Mouse (Mus musculus) large intestine, adult 2 months (tissue): ENCODE measurements at regions not wholly inside any gene's neighbourhood (a gene's known extent, or its start where the extent isn't known, plus 50 kb on each side); places are given as distances from the start of the nearest gene placed in this dataset.

ENCODE experiments used
- DNase-seq: peaks from one replicate; pipeline ENCODE4 v3.0.0-alpha.2; 2012; ENCODE audit warnings: low read depth, low spot score
- WGBS: fragments of 180-500 bp; shearing (Covaris S2); methylation state at CpG from one replicate; pipeline ENCODE4 v1.1.7; 2018; 5-methylcytosine and 5-hydroxymethylcytosine counted together

DNA sequence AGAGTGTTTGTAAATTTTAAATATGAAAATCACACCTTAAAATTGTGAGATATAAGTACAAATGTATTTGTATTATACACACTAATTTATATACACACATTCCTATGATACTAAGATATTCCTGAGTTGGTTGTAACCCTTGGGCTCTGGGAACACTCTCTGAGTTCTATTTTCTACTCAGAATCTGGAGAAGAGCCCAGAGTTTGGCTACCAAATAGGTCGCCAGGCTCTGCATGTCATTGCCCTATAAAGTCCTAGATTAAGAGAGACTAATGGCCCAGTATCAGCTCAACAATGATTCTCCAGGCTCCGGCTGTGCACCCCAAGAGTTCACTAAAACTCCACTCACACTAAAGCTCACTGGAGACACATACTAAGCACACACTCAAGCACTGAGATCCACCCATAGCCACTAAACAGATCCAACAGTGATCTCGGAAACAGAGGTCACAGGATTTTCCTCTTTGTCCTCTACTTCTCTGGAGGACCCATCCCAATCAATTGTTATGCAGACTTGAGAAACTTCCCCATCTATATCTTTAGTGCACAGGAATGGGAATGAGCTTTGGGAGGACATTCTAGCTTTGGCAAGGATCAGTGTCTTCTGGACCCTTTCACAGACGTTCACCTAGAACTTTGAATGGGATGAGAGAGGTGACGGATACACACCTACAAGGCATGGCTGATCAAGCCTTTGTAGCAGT, 238.1 kb upstream of the Nr2f2 start:
- 84% methylated on average over 5 of the region's 5 CpGs for WGBS
- DNase-seq = no peak

DNA sequence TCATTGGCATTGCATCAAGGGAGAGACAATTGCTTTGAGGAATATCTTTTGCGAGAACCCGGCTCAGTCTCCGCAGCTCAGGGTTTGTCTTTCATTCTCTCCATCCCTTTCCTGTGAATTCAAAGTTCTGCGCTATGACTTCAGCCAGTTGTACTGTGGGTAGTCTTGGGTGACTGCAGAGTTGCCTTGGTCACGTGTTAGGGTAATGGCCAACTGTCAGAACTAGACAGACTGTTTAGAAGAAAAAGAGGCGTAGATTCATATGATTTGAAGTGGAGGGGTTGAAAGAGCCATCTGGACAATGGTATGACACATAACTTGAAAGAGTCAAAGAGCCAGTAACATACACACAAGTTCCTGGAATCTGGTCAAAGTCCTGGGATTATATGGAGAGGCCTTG, 226.5 kb upstream of the Nr2f2 start:
- WGBS = 82% methylated on average over 6 of the region's 6 CpGs
- no peak for DNase-seq

DNA sequence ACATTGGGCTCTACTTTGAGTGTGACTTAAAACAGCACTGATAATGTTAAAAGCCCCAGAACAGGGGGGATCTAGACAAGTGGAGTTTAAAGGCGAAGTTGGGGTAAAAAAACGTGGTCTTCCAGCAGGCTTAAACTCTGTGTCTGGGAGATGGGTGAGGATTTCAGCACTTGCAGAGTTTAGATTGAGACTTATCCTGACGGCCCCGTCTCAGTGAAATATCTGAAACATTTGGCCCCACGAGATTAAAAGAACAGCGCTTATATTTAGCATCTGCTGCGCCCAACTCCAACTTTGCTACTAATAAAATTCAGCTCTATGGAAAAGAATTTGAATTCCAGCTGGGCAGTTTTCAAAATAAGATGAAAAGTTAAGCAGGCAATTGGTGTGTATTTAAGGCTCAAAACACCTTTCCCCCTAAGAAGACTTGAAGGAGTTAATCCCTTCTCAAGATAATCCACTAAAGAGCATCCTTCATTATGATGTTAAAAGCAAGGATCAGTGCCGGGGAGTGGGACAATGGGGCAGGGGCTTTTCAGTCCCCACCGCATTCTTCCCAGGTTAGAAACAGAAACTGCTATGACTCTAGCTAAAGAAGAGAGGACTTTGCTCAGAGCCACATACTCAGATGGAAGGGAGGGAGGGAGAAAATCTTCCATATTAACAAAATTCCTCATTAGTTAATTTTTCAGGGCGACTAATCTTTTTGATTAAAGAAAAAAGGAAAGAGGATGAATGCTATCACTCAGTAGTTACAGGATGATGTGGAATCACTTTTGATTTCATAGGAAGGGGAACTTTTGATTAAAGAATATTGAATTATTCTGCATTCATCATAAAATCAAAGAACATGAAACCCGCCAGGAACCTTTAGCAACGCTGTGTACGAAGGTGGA, 225.1 kb upstream of the Nr2f2 start:
- DNase-seq = no peak
- WGBS = 78% methylated on average over 13 of the region's 13 CpGs

GRCm38 (mm10) chr7:70589713-70590112, 223.2 kb upstream of the Nr2f2 start:
- WGBS = 57% methylated on average over 5 of the region's 5 CpGs

GRCm38 (mm10) chr7:70588061-70588460, 221.5 kb upstream of the Nr2f2 start:
- 97% methylated on average over 1 of the region's 1 CpGs for WGBS
- DNase-seq = no peak

More at GRCm38 (mm10) chr7:70589713-70590112, 223.2 kb upstream of the Nr2f2 start:
- DNase-seq = no peak

DNA sequence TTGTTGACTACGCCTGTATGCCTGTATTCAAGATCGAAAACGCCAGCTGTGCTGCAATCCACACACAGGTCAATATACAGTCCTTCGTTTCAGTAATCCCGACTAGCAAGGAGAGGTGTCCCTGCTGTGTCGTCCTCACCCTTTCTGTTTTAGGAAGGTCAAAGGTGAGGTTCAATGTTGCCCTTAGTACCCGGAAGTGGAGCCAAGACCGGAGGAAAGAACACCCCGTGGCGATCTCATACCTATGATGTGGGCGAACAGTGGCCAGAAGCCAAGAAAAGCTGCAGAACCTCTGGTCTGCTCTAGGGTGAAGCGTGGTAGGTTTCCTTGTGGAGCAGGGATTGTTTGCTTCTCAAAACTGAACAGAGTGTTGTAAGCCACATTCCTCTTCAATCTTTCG, 217.9 kb upstream of the Nr2f2 start:
- 56% methylated on average over 13 of the region's 13 CpGs for WGBS
- DNase-seq = no peak

GRCm38 (mm10) chr7:70576112-70576910, 209.8 kb upstream of the Nr2f2 start:
- WGBS = 38% methylated on average over 15 of the region's 15 CpGs
- DNase-seq = no peak

DNA sequence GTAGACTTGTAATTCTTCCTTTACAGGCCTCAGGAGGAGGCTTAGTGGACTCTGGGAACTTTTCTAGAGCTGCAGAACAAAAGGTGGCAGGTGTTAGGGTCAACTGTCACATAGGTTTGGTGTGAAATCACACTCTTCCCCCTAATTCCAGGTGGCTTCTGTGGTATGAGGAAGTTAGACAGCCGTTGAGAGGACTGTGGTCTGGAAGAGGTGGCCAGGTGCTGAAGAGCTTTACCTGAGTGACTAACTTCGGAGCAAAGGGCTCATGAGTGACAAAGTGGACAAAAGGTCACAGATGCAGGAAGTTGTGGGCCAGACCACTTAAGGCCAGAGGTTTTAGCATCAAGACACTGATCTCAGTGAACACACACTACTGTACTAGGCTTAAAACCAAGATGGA, 209.1 kb upstream of the Nr2f2 start:
- DNase-seq = no peak

GRCm38 (mm10) chr7:70574194-70574593, 207.7 kb upstream of the Nr2f2 start:
- no peak for DNase-seq
- 88% methylated on average over 6 of the region's 6 CpGs for WGBS

More for the DNA sequence above, 209.1 kb upstream of the Nr2f2 start:
- WGBS = 32% methylated on average over 2 of the region's 2 CpGs

- DNase-seq = no peak
- 26% methylated on average over 1 of the region's 1 CpGs for WGBS
Measured at GRCm38 (mm10) chr7:70565034-70565433, 198.5 kb upstream of the Nr2f2 start.

DNA sequence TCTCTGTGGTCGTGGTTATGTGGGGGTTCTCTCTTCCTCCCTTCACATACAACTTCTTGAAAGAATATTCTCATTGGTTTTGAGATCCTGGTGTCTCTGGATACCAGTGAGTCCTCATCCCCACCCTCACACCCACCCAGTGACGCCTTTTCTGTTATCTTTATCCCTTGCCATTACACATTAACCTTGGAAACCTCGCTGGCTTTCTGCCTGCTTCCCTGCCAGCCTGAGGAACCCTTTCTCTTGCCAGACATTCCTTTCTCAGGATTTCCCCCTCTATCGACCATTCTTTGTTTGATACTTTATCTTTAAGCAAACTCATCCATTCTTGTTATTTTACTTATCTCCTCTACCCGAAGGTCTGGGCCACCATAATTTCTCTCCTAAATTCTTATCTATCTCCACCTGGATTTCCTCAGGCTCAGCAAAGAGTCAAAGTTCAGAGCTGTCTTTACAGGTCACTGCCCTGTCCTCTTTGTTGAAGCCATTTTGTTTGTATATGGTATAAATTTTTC, 182.5 kb upstream of the Nr2f2 start:
- 31% methylated on average over 5 of the region's 5 CpGs for WGBS
- DNase-seq = no peak

GRCm38 (mm10) chr7:70541881-70542665, 175.5 kb upstream of the Nr2f2 start:
- DNase-seq = no peak
- 56% methylated on average over 10 of the region's 10 CpGs for WGBS

DNA sequence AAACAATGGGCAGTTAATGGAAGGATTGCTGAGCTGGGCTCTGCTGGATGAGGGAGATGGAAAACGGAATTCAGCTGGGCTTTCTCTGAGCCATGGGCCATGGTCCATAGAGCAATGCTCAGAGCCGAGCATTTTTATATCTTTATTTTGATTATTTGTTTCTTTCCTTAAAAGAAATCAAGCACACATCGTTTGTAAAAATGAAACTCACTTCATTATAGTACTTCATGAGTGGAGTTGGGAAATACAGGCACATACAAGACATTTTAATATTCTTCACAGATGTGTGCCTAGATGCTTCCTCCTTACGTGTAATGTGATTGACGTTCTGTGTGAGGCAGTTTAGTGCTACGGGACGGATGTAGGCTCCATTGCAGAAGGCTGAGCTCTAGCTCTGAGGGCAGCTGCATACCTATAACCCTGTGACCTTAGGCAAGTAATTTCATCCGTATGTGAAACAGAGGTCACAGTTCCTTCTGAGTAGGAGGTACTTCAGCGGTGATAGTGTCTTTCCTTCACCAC, 172.6 kb upstream of the Nr2f2 start:
- 77% methylated on average over 9 of the region's 9 CpGs for WGBS
- DNase-seq = no peak

- WGBS = 51% methylated on average over 6 of the region's 6 CpGs
- no peak for DNase-seq
Measured at GRCm38 (mm10) chr7:70536046-70536445, 169.5 kb upstream of the Nr2f2 start.

DNA sequence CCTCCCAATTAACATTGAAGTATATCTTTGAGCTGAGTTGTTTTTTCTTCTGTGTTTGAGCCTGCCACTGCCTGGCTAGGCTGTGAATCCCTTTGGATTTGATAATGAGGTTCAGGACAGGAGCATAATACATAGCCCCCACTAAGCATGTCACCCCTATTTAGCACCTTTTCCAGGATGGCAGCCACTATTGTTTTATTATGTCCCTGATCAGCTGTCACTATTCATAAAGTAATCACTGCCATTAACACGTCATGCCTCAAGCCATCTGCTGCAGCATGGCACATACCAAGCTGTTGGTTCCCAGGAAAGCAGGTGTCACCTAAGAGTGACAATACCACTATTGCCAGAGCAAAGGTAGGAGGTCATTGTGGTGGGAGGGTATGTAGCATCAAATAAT, 167.0 kb upstream of the Nr2f2 start:
- 65% methylated on average over 1 of the region's 1 CpGs for WGBS

GRCm38 (mm10) chr7:70527921-70528320, 161.4 kb upstream of the Nr2f2 start:
- no peak for DNase-seq
- WGBS = 16% methylated on average over 4 of the region's 4 CpGs

More for the DNA sequence above, 167.0 kb upstream of the Nr2f2 start:
- DNase-seq = no peak

- no peak for DNase-seq
- WGBS = 91% methylated on average over 2 of the region's 2 CpGs
Measured at GRCm38 (mm10) chr7:70525372-70525771, 158.8 kb upstream of the Nr2f2 start.

DNA sequence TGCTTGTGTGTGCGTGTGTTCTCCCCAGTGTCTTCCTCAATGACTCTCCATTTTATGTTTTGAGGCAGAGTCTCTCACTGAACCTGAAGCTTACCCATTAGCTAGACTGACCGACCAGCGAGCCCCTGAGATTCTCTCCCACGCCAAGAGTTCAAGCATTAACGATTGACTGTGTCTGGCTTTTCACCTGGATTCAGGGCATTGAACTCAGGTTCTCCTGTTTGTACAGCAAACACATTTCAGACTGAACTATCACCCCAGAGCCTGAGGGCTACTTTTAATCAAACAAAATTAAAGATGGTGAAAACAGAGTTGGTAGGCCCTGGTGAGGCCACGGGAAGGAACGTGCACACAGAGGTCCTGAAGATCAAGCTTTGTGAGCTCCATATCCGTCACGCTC, 158.2 kb upstream of the Nr2f2 start:
- DNase-seq = no peak
- WGBS = 88% methylated on average over 9 of the region's 9 CpGs

GRCm38 (mm10) chr7:70524251-70524650, 157.7 kb upstream of the Nr2f2 start:
- 93% methylated on average over 4 of the region's 4 CpGs for WGBS
- DNase-seq = no peak
